Mouse (Mus musculus): Measurements from ENCODE around the gene Nckap5. TPM values are rescaled to one million over a fixed set of nuclear protein-coding genes. Genes with fewer than 3 reads are reported as not detected.
A peak's percentile ranks its signal among the peaks of the same experiment; 100 is the strongest.

Gene Nckap5
- polyA plus RNA-seq, 1 experiment, result 0.11 TPM

DNA sequence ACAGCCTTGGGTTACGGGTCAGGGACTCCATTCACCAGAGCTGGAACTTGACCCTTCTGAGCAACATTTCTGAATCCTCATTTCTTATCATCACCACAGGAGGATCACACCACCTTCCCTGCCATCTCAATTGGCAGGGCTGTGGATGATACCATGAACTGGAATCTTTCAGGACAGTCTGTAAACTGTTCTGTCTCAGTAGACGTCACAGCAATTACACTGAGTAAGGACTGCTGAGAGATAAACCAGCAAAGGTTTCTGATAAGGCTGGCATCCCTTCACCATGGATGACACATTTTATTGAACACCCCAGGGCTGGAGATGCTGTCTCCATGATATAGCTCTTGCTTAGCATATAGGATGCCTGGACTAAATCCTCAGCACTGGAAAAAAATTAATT is 178.5 kb downstream of the Nckap5 start:
- TF ChIP-seq MYOD1 (IDR thresholded peaks at IDR 0.05; ENCODE audit: control insufficient read depth in 1 of 3, insufficient read length in 2 of 3, low read depth in 2 of 3) (no peak), SRF (IDR thresholded peaks at IDR 0.05; ENCODE audit: control insufficient read depth, insufficient read length, low read depth) (no peak), E2F4 (IDR thresholded peaks at IDR 0.05; ENCODE audit: insufficient read depth) (no peak), CEBPB (IDR thresholded peaks at IDR 0.05; ENCODE audit: insufficient read depth, poor library complexity, severe bottlenecking) (no peak), REST (IDR thresholded peaks at IDR 0.05; ENCODE audit: insufficient read depth, insufficient read length) (no peak), POLR2AphosphoS2 (IDR thresholded peaks at IDR 0.05; ENCODE audit: insufficient read length, low read depth) (no peak), TCF3 (IDR thresholded peaks at IDR 0.05; ENCODE audit: insufficient read length, low read depth) (no peak), USF1 (IDR thresholded peaks at IDR 0.05; ENCODE audit: low read depth) (no peak), MAX (IDR thresholded peaks at IDR 0.05; ENCODE audit: low read depth) (no peak), POLR2A (IDR thresholded peaks at IDR 0.05; ENCODE audit: insufficient read length, low read depth) (no peak), MYOG (IDR thresholded peaks at IDR 0.05; ENCODE audit: control insufficient read depth in 1 of 3, insufficient read depth in 1 of 3, insufficient read length in 2 of 3, low read depth in 2 of 3) (no peak), TCF12 (IDR thresholded peaks at IDR 0.05; ENCODE audit: insufficient read depth, poor library complexity, severe bottlenecking) (no peak)
- no peaks in the 10 kb centered on the region for H3K27me3 ChIP-seq (ENCODE audit: control insufficient read depth, insufficient read depth, insufficient read length)
- H3K36me3 ChIP-seq (ENCODE audit: control insufficient read depth, insufficient read depth), result no peaks in the 10 kb centered on the region
- no peak overlapping the region for H3ac ChIP-seq (ENCODE audit: control insufficient read depth, insufficient read length)
- H3K4me3 ChIP-seq, result no peak overlapping the region
- H3K4me2 ChIP-seq (ENCODE audit: low read depth), result no peak overlapping the region
- no peaks in the 10 kb centered on the region for H3K79me2 ChIP-seq (ENCODE audit: control insufficient read depth, insufficient read depth)

DNA sequence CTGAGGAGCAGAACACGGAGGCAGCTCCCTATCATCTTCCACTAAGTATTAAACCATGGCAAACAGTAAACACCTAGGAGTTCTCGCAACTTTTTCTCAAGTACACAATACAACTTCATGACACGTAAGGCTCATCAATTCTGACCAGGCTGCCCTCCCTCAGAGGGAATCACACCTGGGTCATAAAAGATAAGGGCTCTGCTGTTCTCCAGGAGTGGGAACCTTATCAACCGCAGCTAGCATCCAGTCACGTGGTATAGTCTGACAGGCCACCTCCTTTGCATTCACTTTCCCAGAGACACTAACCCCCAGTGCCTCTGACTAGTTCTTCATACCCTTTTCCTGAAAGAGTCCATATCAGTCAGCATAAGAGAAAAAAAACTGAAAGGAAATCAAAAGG is 179.8 kb downstream of the Nckap5 start:
- H3K4me3 ChIP-seq, result no peak overlapping the region
- no peak for TF ChIP-seq E2F4 (IDR thresholded peaks at IDR 0.05; ENCODE audit: insufficient read depth)
- TF ChIP-seq POLR2A (IDR thresholded peaks at IDR 0.05; ENCODE audit: insufficient read length, low read depth), result no peak
- no peak for TF ChIP-seq REST (IDR thresholded peaks at IDR 0.05; ENCODE audit: insufficient read depth, insufficient read length)
- TF ChIP-seq POLR2AphosphoS2 (IDR thresholded peaks at IDR 0.05; ENCODE audit: insufficient read length, low read depth), result no peak
- TF ChIP-seq SRF (IDR thresholded peaks at IDR 0.05; ENCODE audit: control insufficient read depth, insufficient read length, low read depth), result no peak
- H3K27me3 ChIP-seq (ENCODE audit: control insufficient read depth, insufficient read depth, insufficient read length), result no peaks in the 10 kb centered on the region
- no peak overlapping the region for H3K4me2 ChIP-seq (ENCODE audit: low read depth)
- no peaks in the 10 kb centered on the region for H3K36me3 ChIP-seq (ENCODE audit: control insufficient read depth, insufficient read depth)
- H3ac ChIP-seq (ENCODE audit: control insufficient read depth, insufficient read length), result no peak overlapping the region
- H3K79me2 ChIP-seq (ENCODE audit: control insufficient read depth, insufficient read depth), result no peaks in the 10 kb centered on the region

DNA sequence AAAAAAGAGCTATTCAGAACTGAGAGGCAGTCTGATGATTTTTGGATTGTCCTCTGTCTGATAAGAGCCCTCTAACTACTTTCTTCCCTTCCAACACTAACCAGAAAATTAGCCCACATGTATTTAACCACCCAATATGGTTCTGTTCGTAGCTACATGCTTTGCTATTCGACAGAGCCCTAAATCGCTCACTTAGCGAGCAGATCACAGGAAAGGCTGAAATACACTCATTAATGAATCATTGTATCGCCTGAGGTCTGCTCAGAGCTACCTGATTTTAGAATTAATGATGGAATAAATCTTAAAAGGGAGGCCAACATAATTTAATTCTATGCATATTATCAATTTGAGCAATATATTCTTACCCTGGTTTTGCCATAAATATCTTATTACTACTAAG is 187.8 kb downstream of the Nckap5 start:
- H3ac ChIP-seq (ENCODE audit: control insufficient read depth, insufficient read length), result no peak overlapping the region
- no peak overlapping the region for H3K4me2 ChIP-seq (ENCODE audit: low read depth)
- no peak for TF ChIP-seq TCF12 (IDR thresholded peaks at IDR 0.05; ENCODE audit: insufficient read depth, poor library complexity, severe bottlenecking)
- no peaks in the 10 kb centered on the region for H3K27me3 ChIP-seq (ENCODE audit: control insufficient read depth, insufficient read depth, insufficient read length)
- no peaks in the 10 kb centered on the region for H3K36me3 ChIP-seq (ENCODE audit: control insufficient read depth, insufficient read depth)
- no peaks in the 10 kb centered on the region for H3K79me2 ChIP-seq (ENCODE audit: control insufficient read depth, insufficient read depth)
- no peak overlapping the region for H3K4me3 ChIP-seq

DNA sequence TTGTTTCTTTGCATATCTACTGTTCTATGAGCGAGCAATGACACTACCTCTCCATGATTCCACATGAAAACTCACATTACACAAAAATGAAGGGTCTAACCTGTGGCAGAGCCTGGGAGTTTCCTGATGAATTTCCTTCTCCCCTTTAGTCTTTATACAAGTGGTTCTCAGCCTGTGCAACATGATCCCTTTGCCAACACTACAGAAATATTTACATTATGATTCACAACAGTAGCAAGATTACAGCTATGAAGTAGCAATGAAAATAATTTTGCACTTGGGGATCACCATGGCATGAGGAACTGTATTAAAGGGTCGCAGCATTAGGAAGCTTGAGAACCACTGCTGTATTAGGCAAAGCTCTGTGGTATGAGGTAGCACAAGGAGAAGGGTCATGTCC is 191.1 kb downstream of the Nckap5 start:
- Histone ChIP-seq H3K79me2 (ENCODE audit: control insufficient read depth, insufficient read depth) (no peaks in the 10 kb centered on the region), H3K4me3 (no peak overlapping the region), H3ac (ENCODE audit: control insufficient read depth, insufficient read length) (no peak overlapping the region), H3K27me3 (ENCODE audit: control insufficient read depth, insufficient read depth, insufficient read length) (no peaks in the 10 kb centered on the region), H3K36me3 (ENCODE audit: control insufficient read depth, insufficient read depth) (no peaks in the 10 kb centered on the region), H3K4me2 (ENCODE audit: low read depth) (no peak overlapping the region)
- TF ChIP-seq E2F4 (IDR thresholded peaks at IDR 0.05; ENCODE audit: insufficient read depth), result no peak
- TF ChIP-seq USF1 (IDR thresholded peaks at IDR 0.05; ENCODE audit: low read depth), result no peak
- no peak for TF ChIP-seq POLR2AphosphoS2 (IDR thresholded peaks at IDR 0.05; ENCODE audit: insufficient read length, low read depth)
- no peak for TF ChIP-seq MYOD1 (IDR thresholded peaks at IDR 0.05; ENCODE audit: control insufficient read depth in 1 of 3, insufficient read length in 2 of 3, low read depth in 2 of 3)
- TF ChIP-seq MYOG (IDR thresholded peaks at IDR 0.05; ENCODE audit: control insufficient read depth in 1 of 3, insufficient read depth in 1 of 3, insufficient read length in 2 of 3, low read depth in 2 of 3), result no peak
- TF ChIP-seq MAX (IDR thresholded peaks at IDR 0.05; ENCODE audit: low read depth), result no peak
- no peak for TF ChIP-seq REST (IDR thresholded peaks at IDR 0.05; ENCODE audit: insufficient read depth, insufficient read length)
- no peak for TF ChIP-seq POLR2A (IDR thresholded peaks at IDR 0.05; ENCODE audit: insufficient read length, low read depth)
- no peak for TF ChIP-seq TCF3 (IDR thresholded peaks at IDR 0.05; ENCODE audit: insufficient read length, low read depth)

DNA sequence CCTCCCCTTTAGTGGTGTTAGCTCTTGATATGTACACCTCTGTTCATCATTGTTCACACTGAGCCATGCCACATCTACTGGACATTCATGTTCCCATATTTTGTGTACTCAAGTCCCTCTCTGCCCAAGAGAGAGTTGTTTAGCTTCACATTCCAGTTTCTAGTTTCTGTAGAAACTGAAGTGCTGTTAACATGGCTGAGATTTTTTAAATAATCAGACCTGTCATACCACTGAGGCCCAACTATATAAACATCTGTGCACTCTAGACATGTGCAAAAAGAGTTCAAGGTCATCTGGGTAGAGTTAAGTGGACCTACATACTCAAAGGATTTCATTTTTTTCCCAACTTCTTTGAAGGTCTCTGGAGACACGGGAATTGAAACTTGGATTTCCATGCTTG is 193.1 kb downstream of the Nckap5 start:
- TF ChIP-seq SRF (IDR thresholded peaks at IDR 0.05; ENCODE audit: control insufficient read depth, insufficient read length, low read depth), result no peak
- H3K4me3 ChIP-seq, result no peak overlapping the region
- H3K36me3 ChIP-seq (ENCODE audit: control insufficient read depth, insufficient read depth), result no peaks in the 10 kb centered on the region
- H3ac ChIP-seq (ENCODE audit: control insufficient read depth, insufficient read length), result no peak overlapping the region
- no peak overlapping the region for H3K4me2 ChIP-seq (ENCODE audit: low read depth)
- no peaks in the 10 kb centered on the region for H3K79me2 ChIP-seq (ENCODE audit: control insufficient read depth, insufficient read depth)
- H3K27me3 ChIP-seq (ENCODE audit: control insufficient read depth, insufficient read depth, insufficient read length), result no peaks in the 10 kb centered on the region

DNA sequence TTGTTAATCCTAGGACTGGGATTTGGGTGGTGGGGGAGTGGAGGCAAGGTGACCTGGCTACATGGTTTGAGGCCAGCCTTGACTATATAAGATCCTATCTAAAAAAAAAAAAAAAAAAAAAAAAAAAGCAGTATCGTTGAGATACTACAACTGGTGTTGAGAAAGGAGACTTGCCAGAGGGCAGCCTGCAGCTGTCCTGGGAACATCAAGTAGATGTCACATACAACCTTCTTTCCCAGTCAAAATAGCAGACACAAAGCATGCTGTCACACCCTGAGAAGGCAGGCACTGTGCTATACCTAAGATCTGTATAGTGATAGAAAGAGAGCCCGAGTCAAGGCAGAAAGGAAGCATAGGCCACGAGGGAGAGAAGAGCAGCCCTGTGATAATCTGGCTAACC is 204.4 kb downstream of the Nckap5 start:
- no peak overlapping the region for H3K4me3 ChIP-seq
- peak; percentile 42 for TF ChIP-seq TCF12 (IDR thresholded peaks at IDR 0.05; ENCODE audit: insufficient read depth, poor library complexity, severe bottlenecking)
- TF ChIP-seq MYOG (IDR thresholded peaks at IDR 0.05; ENCODE audit: control insufficient read depth in 1 of 3, insufficient read depth in 1 of 3, insufficient read length in 2 of 3, low read depth in 2 of 3), result peak in 1 of 3 experiments; percentile 63
- no peak for TF ChIP-seq USF1 (IDR thresholded peaks at IDR 0.05; ENCODE audit: low read depth)
- peak; percentile 87 to 93 (median 91) for TF ChIP-seq MYOD1 (IDR thresholded peaks at IDR 0.05; ENCODE audit: control insufficient read depth in 1 of 3, insufficient read length in 2 of 3, low read depth in 2 of 3)
- TF ChIP-seq REST (IDR thresholded peaks at IDR 0.05; ENCODE audit: insufficient read depth, insufficient read length), result no peak

More for the DNA sequence above, 204.4 kb downstream of the Nckap5 start:
- no peak overlapping the region for H3ac ChIP-seq (ENCODE audit: control insufficient read depth, insufficient read length)
- H3K27me3 ChIP-seq (ENCODE audit: control insufficient read depth, insufficient read depth, insufficient read length), result no peaks in the 10 kb centered on the region
- no peaks in the 10 kb centered on the region for H3K79me2 ChIP-seq (ENCODE audit: control insufficient read depth, insufficient read depth)
- H3K4me2 ChIP-seq (ENCODE audit: low read depth), result no peak overlapping the region
- no peaks in the 10 kb centered on the region for H3K36me3 ChIP-seq (ENCODE audit: control insufficient read depth, insufficient read depth)

All from myocyte (in vitro differentiated cells).